Mouse (Mus musculus): ENCODE measurements at regions not wholly inside any gene's neighbourhood (a gene's known extent, or its start where the extent isn't known, plus 50 kb on each side); places are given as distances from the start of the nearest gene placed in this dataset.
"Not testable (repeated sequence)": the region's sequence is repeated elsewhere in the genome, so short reads cannot be mapped to it uniquely, and the experiment has no call there.

DNA sequence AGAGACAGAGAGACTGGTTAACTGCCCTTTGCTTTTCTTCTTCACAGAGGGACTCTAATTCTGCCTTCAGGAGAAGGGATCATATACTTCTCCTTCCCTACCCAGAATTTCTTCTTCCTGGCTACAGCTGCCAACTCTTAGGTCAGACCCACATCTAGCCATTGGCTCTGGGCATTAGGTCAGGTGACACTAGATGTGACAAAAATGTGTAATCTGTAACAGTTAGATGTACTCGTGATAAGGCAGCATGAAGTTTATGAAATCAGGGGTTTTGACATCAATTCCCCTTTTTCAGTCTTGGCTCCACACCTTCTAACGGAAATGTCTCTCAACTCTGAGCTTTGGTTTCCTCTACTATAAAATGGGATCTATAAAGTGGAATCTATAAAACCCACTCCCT lies 428.4 kb downstream of the Bmper start:
- peak; percentile 79 for ATAC-seq (ENCODE audit: poor library complexity, severe bottlenecking)

DNA sequence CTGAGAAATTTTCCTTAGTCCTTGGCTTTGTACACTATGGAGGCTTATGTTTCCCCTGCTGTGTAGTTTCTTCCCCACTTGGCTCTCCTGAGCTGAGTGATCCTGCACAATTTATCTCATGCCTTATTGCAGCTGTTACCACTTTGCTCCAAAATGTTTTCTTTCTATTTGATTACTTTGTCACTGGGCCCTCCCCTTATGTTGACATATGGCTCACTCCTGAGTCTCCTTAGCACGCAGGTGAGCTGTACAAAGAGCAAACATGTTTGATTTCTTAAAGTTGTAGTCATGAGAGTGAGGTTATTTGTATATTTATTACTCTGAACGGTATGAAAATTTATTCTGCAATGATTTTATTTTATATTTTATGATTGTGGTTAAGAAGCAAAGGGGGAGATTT lies 430.2 kb downstream of the Bmper start:
- no peak for ATAC-seq (ENCODE audit: poor library complexity, severe bottlenecking)

DNA sequence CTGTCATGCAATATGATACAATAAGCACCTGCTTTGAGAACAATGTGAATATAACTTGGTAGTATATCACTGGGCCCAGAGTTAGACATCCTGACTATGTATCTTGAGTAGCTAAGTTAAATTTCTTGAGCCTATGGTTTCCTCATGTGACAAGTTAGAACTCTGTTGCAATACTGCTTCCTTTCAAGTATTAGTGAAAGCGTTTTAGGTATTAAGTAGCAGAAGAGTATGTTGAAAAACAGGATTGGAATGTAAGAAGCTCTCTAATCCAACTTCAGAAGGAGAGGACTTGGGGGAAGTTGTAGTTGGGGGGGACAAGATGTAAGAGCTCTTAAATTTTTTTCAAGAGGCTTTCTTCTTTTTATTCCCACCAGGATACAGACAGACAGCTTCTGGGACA lies 431.9 kb downstream of the Bmper start:
- ATAC-seq (ENCODE audit: poor library complexity, severe bottlenecking): no peak

DNA sequence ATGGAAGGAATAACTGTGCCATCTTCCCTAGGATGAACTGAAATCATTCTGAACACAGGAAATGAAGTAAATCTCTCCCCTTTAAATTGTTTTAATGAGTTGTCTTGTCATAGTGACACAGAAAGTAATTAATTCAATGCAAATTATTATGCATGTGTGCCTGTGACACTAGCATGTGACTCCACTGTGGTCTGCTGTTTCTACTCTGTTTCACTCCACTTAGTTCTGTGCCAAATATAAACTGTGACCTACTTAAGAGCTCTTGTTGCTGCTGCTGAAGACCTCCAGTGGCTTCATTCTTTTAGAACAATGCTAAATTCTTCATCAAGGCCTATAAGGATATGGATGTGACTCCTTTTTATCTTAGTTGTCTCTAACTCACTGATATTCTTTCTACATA lies 431.8 kb upstream of the Npsr1 start:
- no peak for ATAC-seq (ENCODE audit: poor library complexity, severe bottlenecking)

GRCm38 (mm10) chr9:23669230-23669629 lies 428.6 kb upstream of the Npsr1 start:
- ATAC-seq (ENCODE audit: poor library complexity, severe bottlenecking): peak; percentile 87

GRCm38 (mm10) chr9:23670642-23671041 lies 427.2 kb upstream of the Npsr1 start:
- ATAC-seq (ENCODE audit: poor library complexity, severe bottlenecking): peak; percentile 83

DNA sequence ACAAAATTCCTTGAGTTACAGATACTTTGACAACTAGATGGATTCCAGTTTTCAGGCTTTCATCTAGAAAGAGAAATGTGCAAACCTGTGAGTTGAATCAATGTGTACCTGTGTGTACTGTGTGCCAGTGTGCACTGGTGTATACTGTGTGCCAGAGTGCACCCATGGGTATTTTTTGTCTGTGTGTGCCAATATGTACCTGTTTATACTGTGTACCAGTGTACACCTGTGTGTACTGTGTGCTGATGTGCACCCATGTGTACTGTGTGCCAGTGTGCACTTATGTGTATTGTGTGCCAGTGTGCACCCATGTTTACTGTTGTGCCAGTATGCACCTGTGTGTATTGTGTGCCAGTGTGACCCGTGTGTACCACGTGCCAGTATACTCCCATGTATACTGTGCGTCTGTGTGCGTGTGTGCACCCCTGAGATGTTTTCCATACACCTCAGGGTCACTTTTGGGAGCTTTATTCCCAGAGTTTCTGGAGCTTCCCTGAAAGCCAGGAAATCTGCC lies 424.4 kb upstream of the Npsr1 start:
- no peak for ATAC-seq (ENCODE audit: poor library complexity, severe bottlenecking)

DNA sequence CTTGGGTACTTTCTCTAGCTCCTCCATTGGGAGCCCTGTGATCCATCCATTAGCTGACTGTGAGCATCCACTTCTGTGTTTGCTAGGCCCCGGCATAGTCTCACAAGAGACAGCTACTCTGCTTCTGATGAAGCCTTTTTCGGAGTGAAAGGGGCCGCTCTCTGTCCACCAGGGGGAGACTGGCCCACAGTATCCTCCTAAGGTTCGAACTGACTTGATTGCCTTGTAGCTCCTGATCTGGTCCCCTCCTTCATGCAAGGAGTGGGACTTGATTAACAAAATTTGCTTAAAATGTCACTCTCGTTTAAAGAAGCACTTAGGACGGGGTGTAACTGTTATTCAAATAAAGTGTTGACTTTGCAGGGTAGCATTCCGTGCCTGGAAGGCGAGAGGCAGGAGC lies 423.0 kb upstream of the Npsr1 start:
- ATAC-seq (ENCODE audit: poor library complexity, severe bottlenecking): no peak

- ATAC-seq (ENCODE audit: poor library complexity, severe bottlenecking): no peak
Measured at GRCm38 (mm10) chr9:23689456-23689855, 408.3 kb upstream of the Npsr1 start.

DNA sequence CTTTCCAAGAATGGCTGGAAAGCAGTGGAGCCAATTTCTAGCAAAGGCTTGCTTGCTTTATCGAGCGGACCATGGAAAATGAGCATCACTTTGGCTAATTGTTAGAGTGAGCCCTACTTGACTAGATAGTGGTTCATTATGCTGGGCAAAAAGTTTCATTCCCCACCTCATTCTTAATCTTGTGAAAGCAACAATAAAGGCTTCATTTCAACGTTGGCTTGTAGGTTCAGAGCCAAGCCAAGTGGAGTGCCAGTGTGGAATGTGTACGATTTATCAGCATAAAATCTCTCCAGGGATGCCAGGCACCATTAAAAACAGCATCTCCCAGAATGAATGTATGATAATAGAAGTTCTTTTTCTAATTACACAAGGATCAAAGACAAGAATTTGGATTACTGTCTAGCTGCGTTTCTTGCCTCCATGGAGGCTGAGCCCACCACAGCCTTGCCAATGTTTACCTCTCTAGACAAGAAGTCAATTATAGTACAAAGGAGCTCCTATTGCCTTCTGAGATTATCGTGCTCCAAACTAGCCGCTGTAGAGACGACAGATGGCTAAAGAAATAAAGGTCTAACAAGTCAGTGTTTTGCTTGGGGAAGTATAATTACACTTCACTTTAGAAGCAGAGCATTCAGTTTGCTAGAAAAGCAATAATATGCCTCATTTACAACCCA lies 404.9 kb upstream of the Npsr1 start:
- ATAC-seq (ENCODE audit: poor library complexity, severe bottlenecking): no peak

DNA sequence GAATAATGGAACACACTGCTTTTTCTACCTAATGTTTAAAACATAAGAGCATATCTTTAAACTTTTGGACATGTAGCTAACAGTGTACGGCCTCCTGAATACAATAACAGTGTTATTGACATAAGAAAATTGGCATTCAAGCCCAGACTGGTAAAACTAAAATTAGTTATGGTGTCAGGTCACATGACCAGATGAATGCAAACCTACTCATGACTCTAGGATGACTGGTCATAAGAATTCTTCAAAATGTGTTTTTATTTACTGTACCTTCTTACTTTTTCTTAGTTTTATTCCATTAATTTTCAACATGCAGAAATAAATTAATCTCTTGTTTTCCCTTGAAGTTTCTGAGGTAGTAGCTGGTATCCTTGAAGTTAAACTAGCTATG lies 404.4 kb upstream of the Npsr1 start:
- ATAC-seq (ENCODE audit: poor library complexity, severe bottlenecking): no peak

- ATAC-seq (ENCODE audit: poor library complexity, severe bottlenecking): no peak
Measured at GRCm38 (mm10) chr9:23694481-23694880, 403.3 kb upstream of the Npsr1 start.

DNA sequence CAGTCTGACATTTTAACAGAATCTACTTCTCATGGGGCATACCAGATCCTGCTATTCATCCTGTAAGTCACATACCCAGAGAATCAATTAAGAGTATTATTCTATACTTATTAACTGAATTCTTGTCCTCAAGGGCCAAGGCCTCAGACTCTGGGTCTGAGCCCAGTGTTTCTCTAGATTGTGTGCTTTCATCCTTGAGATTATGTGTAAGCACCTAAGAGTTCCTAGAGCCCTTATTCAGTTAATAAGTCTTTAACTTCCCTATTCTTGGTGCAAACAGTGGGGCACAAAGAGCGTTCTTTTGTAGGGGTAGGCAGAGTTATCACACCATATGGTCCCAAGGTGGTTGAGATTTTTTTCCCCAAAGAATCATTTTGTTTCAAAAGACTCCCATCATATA lies 397.2 kb upstream of the Npsr1 start:
- ATAC-seq (ENCODE audit: poor library complexity, severe bottlenecking): no peak

- ATAC-seq (ENCODE audit: poor library complexity, severe bottlenecking): not testable (repeated sequence)
Measured at GRCm38 (mm10) chr9:23717584-23717983, 380.2 kb upstream of the Npsr1 start.

DNA sequence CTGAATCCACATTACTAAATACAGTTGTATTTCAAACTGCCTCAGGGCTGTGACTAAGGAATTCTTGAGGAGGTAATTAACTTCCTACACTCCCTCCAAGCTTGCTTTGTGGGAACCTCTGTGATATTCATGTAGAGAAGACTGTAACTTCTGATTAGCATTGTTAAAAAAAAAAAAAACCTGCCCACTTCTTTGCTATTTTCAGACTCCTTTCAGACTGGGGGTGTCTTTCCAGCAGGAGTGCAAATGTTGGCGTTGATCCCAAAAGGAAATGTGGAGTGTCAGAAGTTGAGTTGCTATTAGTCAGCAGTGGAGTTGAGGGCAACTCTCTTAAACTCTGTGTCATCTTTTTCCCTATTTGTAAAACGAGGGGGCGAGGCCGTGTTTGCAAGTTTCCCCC lies 369.0 kb upstream of the Npsr1 start:
- no peak for ATAC-seq (ENCODE audit: poor library complexity, severe bottlenecking)

DNA sequence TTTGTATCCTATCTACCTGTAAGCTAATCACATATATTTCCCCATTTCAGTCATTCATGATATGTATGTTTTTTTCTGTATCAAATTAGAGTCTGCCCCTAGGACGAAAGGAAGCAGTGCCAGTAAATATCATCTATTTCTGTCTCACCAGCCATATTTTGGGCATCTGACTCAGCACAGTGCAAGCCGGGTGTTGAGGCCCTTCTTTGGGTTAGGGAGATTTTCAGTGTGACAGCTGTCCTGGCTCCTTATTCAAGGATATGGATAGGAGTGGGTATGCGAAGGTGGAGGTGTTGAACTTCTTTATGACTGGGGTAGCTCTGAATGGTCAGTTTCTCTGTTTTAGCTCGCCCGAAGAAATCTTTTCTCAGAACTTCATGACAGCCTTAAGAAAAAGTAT lies 345.3 kb upstream of the Npsr1 start:
- ATAC-seq (ENCODE audit: poor library complexity, severe bottlenecking): no peak

- no peak for ATAC-seq (ENCODE audit: poor library complexity, severe bottlenecking)
Measured at GRCm38 (mm10) chr9:23786660-23787059, 311.1 kb upstream of the Npsr1 start.
